Mouse (Mus musculus): ENCODE results near the gene Gm3336. TPM values are rescaled to one million over a fixed set of nuclear protein-coding genes. Genes with fewer than 3 reads are reported as not detected.

Gene Gm3336
- total RNA-seq, 1 experiment, result 1.8 TPM

DNA sequence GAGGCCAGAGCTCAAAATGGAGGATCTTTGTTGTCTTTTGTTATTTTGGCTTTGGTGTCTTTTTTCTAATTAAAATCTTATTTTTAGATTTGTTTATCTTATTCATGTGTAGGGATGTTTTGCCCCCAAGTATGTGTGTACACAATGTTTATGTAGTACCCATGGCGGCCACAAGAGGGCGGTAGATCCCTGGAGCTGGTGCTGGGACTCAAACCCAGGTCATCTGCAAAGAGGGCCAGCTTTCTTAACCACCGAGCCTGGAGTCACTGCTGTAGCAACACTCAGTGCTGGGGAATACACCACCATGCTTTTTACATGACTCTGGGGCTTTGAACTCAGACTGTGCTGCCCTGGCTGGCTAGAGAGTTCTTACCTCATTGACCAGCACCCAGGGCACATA lies 45.0 kb downstream of the Gm3336 start:
- H3K27ac ChIP-seq (ENCODE audit: insufficient read depth, low read depth, low read length, poor library complexity, severe bottlenecking), result no peak overlapping the region
- DNase-seq (ENCODE audit: low read depth, low spot score), result no peak
- peaks cover 23% of the 10 kb centered on the region; the same call in 1 of the 2 replicates for H3K36me3 ChIP-seq (ENCODE audit: control insufficient read depth, insufficient read depth, low read length, poor library complexity, severe bottlenecking)
- H3K9ac ChIP-seq (ENCODE audit: insufficient read depth, low read depth, low read length, poor library complexity, severe bottlenecking), result no peak overlapping the region
- in situ Hi-C loops (cut with MboI; ENCODE audit: low sequenced_read_pairs in 2 of 2, unreplicated experiment in 2 of 2), result no loop called here
- no peak overlapping the region for H3K4me3 ChIP-seq (ENCODE audit: insufficient read depth in 1 of 2, low read depth in 1 of 2, low read length in 2 of 2, poor library complexity in 1 of 2, severe bottlenecking in 1 of 2)
- no peak for TF ChIP-seq ZNF384 (IDR thresholded peaks at IDR 0.05; ENCODE audit: low read depth, low read length)
- TF ChIP-seq ZC3H11A (IDR thresholded peaks at IDR 0.05; ENCODE audit: borderline replicate concordance, low read depth, low read length), result peak; percentile 16; the same call in 1 of the 2 replicates
- no peaks in the 10 kb centered on the region for H3K9me3 ChIP-seq (ENCODE audit: control insufficient read depth, insufficient read depth, low read depth, low read length)
- H3K4me1 ChIP-seq (ENCODE audit: control insufficient read depth in 2 of 2, insufficient read depth in 2 of 2, low read length in 2 of 2, poor library complexity in 1 of 2), result peaks cover 16 to 28% of the 10 kb centered on the region in 2 experiments

DNA sequence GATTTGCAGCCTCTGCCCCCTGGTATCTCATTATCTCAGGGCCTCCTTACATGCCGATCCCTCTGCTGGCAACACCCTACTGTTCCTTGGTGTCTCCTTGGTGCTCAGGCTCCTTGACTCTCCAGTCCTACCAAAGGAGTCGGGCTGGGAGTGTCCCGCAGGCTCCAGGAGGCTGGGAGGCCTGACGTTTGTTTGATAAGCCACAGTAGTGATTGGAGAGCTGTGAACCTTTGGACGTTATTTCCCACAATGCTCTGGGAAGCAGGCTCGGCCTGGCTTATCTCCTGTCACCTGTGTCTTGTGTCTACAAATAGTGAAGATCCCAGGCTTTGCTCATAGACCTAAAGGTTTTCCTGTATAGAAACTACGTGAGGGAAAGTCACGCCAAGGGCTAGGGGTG lies 45.7 kb downstream of the Gm3336 start:
- Histone ChIP-seq H3K27ac (ENCODE audit: insufficient read depth, low read depth, low read length, poor library complexity, severe bottlenecking) (no peak overlapping the region), H3K9ac (ENCODE audit: insufficient read depth, low read depth, low read length, poor library complexity, severe bottlenecking) (no peak overlapping the region), H3K4me3 (ENCODE audit: insufficient read depth in 1 of 2, low read depth in 1 of 2, low read length in 2 of 2, poor library complexity in 1 of 2, severe bottlenecking in 1 of 2) (no peak overlapping the region), H3K9me3 (ENCODE audit: control insufficient read depth, insufficient read depth, low read depth, low read length) (no peaks in the 10 kb centered on the region), H3K36me3 (ENCODE audit: control insufficient read depth, insufficient read depth, low read length, poor library complexity, severe bottlenecking) (peaks cover 23% of the 10 kb centered on the region; the same call in 1 of the 2 replicates), H3K4me1 (ENCODE audit: control insufficient read depth in 2 of 2, insufficient read depth in 2 of 2, low read length in 2 of 2, poor library complexity in 1 of 2) (peaks cover 16 to 32% of the 10 kb centered on the region in 2 experiments)
- DNase-seq (ENCODE audit: low read depth, low spot score), result no peak
- in situ Hi-C loops (cut with MboI; ENCODE audit: low sequenced_read_pairs in 2 of 2, unreplicated experiment in 2 of 2), result no loop called here
- TF ChIP-seq ZNF384 (IDR thresholded peaks at IDR 0.05; ENCODE audit: low read depth, low read length) (no peak), HCFC1 (IDR thresholded peaks at IDR 0.05; ENCODE audit: borderline replicate concordance, insufficient read depth, low read length) (no peak), MAFK (IDR thresholded peaks at IDR 0.05; ENCODE audit: insufficient read depth, low read depth, low read length) (no peak), ZC3H11A (IDR thresholded peaks at IDR 0.05; ENCODE audit: borderline replicate concordance, low read depth, low read length) (no peak), CHD2 (IDR thresholded peaks at IDR 0.05; ENCODE audit: low read depth, low read length) (no peak)

DNA sequence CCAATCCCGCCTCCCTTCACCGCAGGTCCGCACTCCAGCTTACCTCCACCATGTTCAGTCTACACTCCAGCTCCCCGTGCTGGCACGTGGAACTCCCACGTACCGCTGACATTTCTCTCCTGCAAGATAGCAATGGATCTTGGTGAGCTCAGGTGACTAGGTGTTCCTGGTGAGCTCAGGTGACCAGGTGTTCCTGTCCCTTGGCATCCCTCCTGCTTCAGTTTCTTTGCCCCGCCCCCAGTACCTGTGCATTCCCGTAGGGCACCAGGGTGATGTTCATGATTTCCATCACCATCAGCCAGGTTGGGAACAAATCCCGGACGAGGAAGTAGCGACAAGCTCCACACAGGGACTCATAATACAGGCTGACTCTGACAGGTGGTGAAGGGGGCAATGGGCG lies 46.3 kb downstream of the Gm3336 start:
- H3K4me1 ChIP-seq (ENCODE audit: control insufficient read depth in 2 of 2, insufficient read depth in 2 of 2, low read length in 2 of 2, poor library complexity in 1 of 2), result peaks cover 16 to 32% of the 10 kb centered on the region in 2 experiments
- H3K9ac ChIP-seq (ENCODE audit: insufficient read depth, low read depth, low read length, poor library complexity, severe bottlenecking), result no peak overlapping the region
- H3K27ac ChIP-seq (ENCODE audit: insufficient read depth, low read depth, low read length, poor library complexity, severe bottlenecking), result no peak overlapping the region
- in situ Hi-C loops (cut with MboI; ENCODE audit: low sequenced_read_pairs in 2 of 2, unreplicated experiment in 2 of 2), result no loop called here
- peaks cover 23% of the 10 kb centered on the region; the same call in 1 of the 2 replicates for H3K36me3 ChIP-seq (ENCODE audit: control insufficient read depth, insufficient read depth, low read length, poor library complexity, severe bottlenecking)
- no peak overlapping the region for H3K4me3 ChIP-seq (ENCODE audit: insufficient read depth in 1 of 2, low read depth in 1 of 2, low read length in 2 of 2, poor library complexity in 1 of 2, severe bottlenecking in 1 of 2)
- no peaks in the 10 kb centered on the region for H3K9me3 ChIP-seq (ENCODE audit: control insufficient read depth, insufficient read depth, low read depth, low read length)
- TF ChIP-seq MAFK (IDR thresholded peaks at IDR 0.05; ENCODE audit: insufficient read depth, low read depth, low read length) (no peak), ZC3H11A (IDR thresholded peaks at IDR 0.05; ENCODE audit: borderline replicate concordance, low read depth, low read length) (no peak), ZNF384 (IDR thresholded peaks at IDR 0.05; ENCODE audit: low read depth, low read length) (no peak), HCFC1 (IDR thresholded peaks at IDR 0.05; ENCODE audit: borderline replicate concordance, insufficient read depth, low read length) (no peak), CHD2 (IDR thresholded peaks at IDR 0.05; ENCODE audit: low read depth, low read length) (no peak)
- DNase-seq (ENCODE audit: low read depth, low spot score), result no peak

- peak overlapping the region in 1 of 2 experiments; percentile 80; a peak in 3 of 4 replicates for H3K4me3 ChIP-seq (ENCODE audit: insufficient read depth in 1 of 2, low read depth in 1 of 2, low read length in 2 of 2, poor library complexity in 1 of 2, severe bottlenecking in 1 of 2)
- TF ChIP-seq MAFK (IDR thresholded peaks at IDR 0.05; ENCODE audit: insufficient read depth, low read depth, low read length) (no peak), ZNF384 (IDR thresholded peaks at IDR 0.05; ENCODE audit: low read depth, low read length) (no peak), HCFC1 (IDR thresholded peaks at IDR 0.05; ENCODE audit: borderline replicate concordance, insufficient read depth, low read length) (no peak), CHD2 (IDR thresholded peaks at IDR 0.05; ENCODE audit: low read depth, low read length) (no peak), ZC3H11A (IDR thresholded peaks at IDR 0.05; ENCODE audit: borderline replicate concordance, low read depth, low read length) (no peak)
- H3K36me3 ChIP-seq (ENCODE audit: control insufficient read depth, insufficient read depth, low read length, poor library complexity, severe bottlenecking), result peaks cover 23% of the 10 kb centered on the region; the same call in 1 of the 2 replicates
- no peak overlapping the region for H3K27ac ChIP-seq (ENCODE audit: insufficient read depth, low read depth, low read length, poor library complexity, severe bottlenecking)
- H3K4me1 ChIP-seq (ENCODE audit: control insufficient read depth in 2 of 2, insufficient read depth in 2 of 2, low read length in 2 of 2, poor library complexity in 1 of 2), result peaks cover 14 to 33% of the 10 kb centered on the region in 2 experiments
- no peaks in the 10 kb centered on the region for H3K9me3 ChIP-seq (ENCODE audit: control insufficient read depth, insufficient read depth, low read depth, low read length)
- no peak overlapping the region for H3K9ac ChIP-seq (ENCODE audit: insufficient read depth, low read depth, low read length, poor library complexity, severe bottlenecking)
- DNase-seq (ENCODE audit: low read depth, low spot score), result no peak
- in situ Hi-C loops (cut with MboI; ENCODE audit: low sequenced_read_pairs in 2 of 2, unreplicated experiment in 2 of 2), result no loop called here
These were observed 47.0 kb downstream of the Gm3336 start for GRCm38 (mm10) chr8:70765329-70765728.

Data from ES-E14 (cell line).